Mouse (Mus musculus): ENCODE measurements around the gene Prss28. TPM values are rescaled to one million over a fixed set of nuclear protein-coding genes. Genes with fewer than 3 reads are reported as not detected.

The Prss28 gene
- polyA plus RNA-seq, 1 experiment from 2014 or later, result not detected

DNA sequence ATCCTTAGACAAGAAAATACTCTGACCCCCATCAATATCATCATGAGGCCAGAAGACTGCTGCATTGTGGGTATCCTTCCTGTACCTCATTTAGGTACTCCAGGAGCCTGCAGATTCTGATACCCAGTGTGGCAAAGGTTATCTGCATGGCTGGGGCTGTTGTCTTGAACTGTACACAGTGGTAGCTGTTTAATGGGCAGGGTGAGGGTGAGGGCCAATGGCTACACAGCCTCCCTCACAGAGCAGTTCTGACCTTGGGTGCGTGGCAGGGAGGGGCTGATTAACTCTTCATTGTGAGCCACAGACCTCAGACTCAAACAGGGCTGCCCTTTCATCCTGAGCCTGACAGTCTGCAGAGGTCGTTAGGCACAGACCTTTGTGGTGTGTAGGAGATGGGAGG lies 14.5 kb downstream of the Prss28 start:
- Histone ChIP-seq H3K9ac (ENCODE audit: low read depth, low read length) (no peak overlapping the region), H3K27ac (replicated peaks; ENCODE audit: low read depth, low read length) (no peak overlapping the region), H3K27me3 (replicated peaks; ENCODE audit: control insufficient read depth, insufficient read depth, low read length) (no peaks in the 10 kb centered on the region), H3K36me3 (ENCODE audit: control insufficient read depth, insufficient read depth, low read length) (no peaks in the 10 kb centered on the region), H3K9me3 (ENCODE audit: control insufficient read depth, low read length) (no peaks in the 10 kb centered on the region), H3K4me3 (ENCODE audit: low read depth, low read length) (no peak overlapping the region), H3K4me2 (ENCODE audit: low read depth, low read length) (no peak overlapping the region), H3K4me1 (ENCODE audit: control insufficient read depth, insufficient read depth, low read length) (no peaks in the 10 kb centered on the region)
- 32% methylated on average over 2 of the region's 2 CpGs for WGBS
- ATAC-seq (ENCODE audit: low read depth) (no peak), DNase-seq (ENCODE audit: low spot score) (no peak)

DNA sequence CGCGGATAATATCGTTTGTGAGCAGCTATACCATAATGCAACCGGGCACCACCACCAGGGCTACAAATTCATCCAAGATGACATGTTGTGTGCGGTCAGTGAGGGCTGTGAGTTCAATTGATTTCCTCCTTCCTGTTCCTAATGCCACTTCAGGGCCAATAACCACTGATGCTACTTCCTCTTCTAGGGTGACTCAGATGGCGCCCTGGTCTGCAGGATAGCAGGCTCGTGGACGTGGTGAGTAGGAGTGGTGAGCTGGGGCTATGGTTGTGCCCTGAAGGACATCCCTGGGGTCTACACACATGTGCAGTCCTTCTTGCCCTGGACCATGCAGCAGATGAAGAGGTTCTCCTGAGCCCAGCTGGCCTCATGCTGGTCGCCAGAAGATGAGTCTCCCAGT lies 23.9 kb downstream of the Prss28 start:
- Histone ChIP-seq H3K9me3 (ENCODE audit: control insufficient read depth, low read length) (no peaks in the 10 kb centered on the region), H3K4me3 (ENCODE audit: low read depth, low read length) (no peak overlapping the region), H3K4me2 (ENCODE audit: low read depth, low read length) (no peak overlapping the region), H3K27ac (replicated peaks; ENCODE audit: low read depth, low read length) (no peak overlapping the region), H3K36me3 (ENCODE audit: control insufficient read depth, insufficient read depth, low read length) (no peaks in the 10 kb centered on the region), H3K9ac (ENCODE audit: low read depth, low read length) (no peak overlapping the region), H3K4me1 (ENCODE audit: control insufficient read depth, insufficient read depth, low read length) (no peaks in the 10 kb centered on the region), H3K27me3 (replicated peaks; ENCODE audit: control insufficient read depth, insufficient read depth, low read length) (no peaks in the 10 kb centered on the region)
- ATAC-seq (ENCODE audit: low read depth) (no peak), DNase-seq (ENCODE audit: low spot score) (no peak)
- 69% methylated on average over 9 of the region's 9 CpGs for WGBS

DNA sequence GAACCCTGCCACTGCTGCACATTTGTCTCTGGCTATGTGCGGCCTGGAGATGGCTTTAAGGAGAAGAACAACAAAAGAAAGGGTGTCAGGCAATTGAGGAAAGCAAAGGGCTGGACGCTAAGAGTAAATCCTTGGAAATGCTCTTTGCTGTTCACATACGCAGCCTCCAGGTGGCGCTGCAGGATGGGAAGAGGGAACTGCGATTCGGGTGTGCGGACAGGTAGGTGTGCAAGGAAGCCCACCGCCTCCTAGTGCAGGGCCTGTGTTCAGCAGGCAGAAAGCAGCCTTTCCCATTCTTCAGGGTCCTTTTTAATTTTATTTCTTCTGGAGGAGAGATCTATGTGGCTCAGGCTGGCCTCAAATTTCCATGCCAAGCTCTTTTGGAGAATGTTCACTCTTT lies 25.5 kb downstream of the Prss28 start:
- no peaks in the 10 kb centered on the region for H3K9me3 ChIP-seq (ENCODE audit: control insufficient read depth, low read length)
- no peak overlapping the region for H3K4me2 ChIP-seq (ENCODE audit: low read depth, low read length)
- no peak overlapping the region for H3K27ac ChIP-seq (replicated peaks; ENCODE audit: low read depth, low read length)
- H3K27me3 ChIP-seq (replicated peaks; ENCODE audit: control insufficient read depth, insufficient read depth, low read length), result no peaks in the 10 kb centered on the region
- no peak overlapping the region for H3K9ac ChIP-seq (ENCODE audit: low read depth, low read length)
- ATAC-seq (ENCODE audit: low read depth) (0 out of 2 replicates have a peak, but pooled peaks have one; percentile 47), DNase-seq (ENCODE audit: low spot score) (peak; percentile 75)
- H3K36me3 ChIP-seq (ENCODE audit: control insufficient read depth, insufficient read depth, low read length), result no peaks in the 10 kb centered on the region
- under 1% methylated on average over 8 of the region's 8 CpGs for WGBS
- H3K4me1 ChIP-seq (ENCODE audit: control insufficient read depth, insufficient read depth, low read length), result no peaks in the 10 kb centered on the region
- H3K4me3 ChIP-seq (ENCODE audit: low read depth, low read length), result no peak overlapping the region

DNA sequence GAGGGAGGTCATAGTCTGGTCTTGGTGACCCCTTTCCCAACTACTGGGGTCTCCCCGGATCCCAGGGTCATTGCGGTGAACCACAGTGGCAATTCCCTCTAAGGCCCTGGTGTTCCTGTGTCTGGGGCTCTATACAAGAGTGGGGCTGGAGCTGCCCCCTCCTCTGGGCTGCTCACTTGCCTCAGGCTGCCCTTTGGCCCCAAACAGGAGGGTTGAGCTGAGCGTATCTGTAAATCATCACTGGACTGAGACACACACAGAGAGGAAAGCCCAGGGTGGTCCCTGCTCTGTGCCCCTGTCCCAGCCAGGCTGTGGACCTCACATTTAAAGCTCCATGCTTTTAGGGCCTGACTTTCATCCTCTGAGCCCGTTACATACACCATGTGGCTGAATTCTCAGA lies 29.8 kb downstream of the Prss28 start:
- no peak overlapping the region for H3K4me3 ChIP-seq (ENCODE audit: low read depth, low read length)
- ATAC-seq (ENCODE audit: low read depth), result no peak
- no peak overlapping the region for H3K27ac ChIP-seq (replicated peaks; ENCODE audit: low read depth, low read length)
- no peaks in the 10 kb centered on the region for H3K36me3 ChIP-seq (ENCODE audit: control insufficient read depth, insufficient read depth, low read length)
- 86% methylated on average over 4 of the region's 4 CpGs for WGBS
- H3K4me1 ChIP-seq (ENCODE audit: control insufficient read depth, insufficient read depth, low read length), result no peaks in the 10 kb centered on the region
- H3K9ac ChIP-seq (ENCODE audit: low read depth, low read length), result no peak overlapping the region
- no peak overlapping the region for H3K4me2 ChIP-seq (ENCODE audit: low read depth, low read length)
- no peaks in the 10 kb centered on the region for H3K27me3 ChIP-seq (replicated peaks; ENCODE audit: control insufficient read depth, insufficient read depth, low read length)
- no peaks in the 10 kb centered on the region for H3K9me3 ChIP-seq (ENCODE audit: control insufficient read depth, low read length)
- no peak for DNase-seq (ENCODE audit: low spot score)

DNA sequence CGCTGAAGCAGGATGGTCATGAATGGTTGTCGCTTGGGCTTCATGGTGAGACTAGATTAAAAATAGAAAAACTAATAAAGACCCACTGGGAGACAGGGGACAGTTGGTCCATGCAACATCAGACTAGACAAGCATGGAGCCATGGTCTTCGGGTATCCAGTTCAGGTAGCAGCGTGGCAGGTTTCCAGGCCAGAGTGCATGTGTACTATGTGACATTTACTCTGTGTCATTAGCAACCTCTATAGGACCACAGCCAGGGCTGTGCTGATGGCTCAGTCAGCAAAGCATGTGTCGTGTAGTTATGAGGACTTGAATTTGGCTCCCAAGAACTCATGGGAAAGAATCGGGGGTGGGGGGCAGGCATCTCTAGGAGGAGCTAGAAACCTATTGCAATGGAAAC lies 31.6 kb downstream of the Prss28 start:
- WGBS, result 83% methylated on average over 6 of the region's 6 CpGs
- Histone ChIP-seq H3K27me3 (replicated peaks; ENCODE audit: control insufficient read depth, insufficient read depth, low read length) (no peaks in the 10 kb centered on the region), H3K4me1 (ENCODE audit: control insufficient read depth, insufficient read depth, low read length) (no peaks in the 10 kb centered on the region), H3K36me3 (ENCODE audit: control insufficient read depth, insufficient read depth, low read length) (no peaks in the 10 kb centered on the region), H3K4me2 (ENCODE audit: low read depth, low read length) (no peak overlapping the region), H3K27ac (replicated peaks; ENCODE audit: low read depth, low read length) (no peak overlapping the region), H3K4me3 (ENCODE audit: low read depth, low read length) (no peak overlapping the region), H3K9me3 (ENCODE audit: control insufficient read depth, low read length) (no peaks in the 10 kb centered on the region), H3K9ac (ENCODE audit: low read depth, low read length) (no peak overlapping the region)
- no peak for ATAC-seq (ENCODE audit: low read depth)
- no peak for DNase-seq (ENCODE audit: low spot score)

DNA sequence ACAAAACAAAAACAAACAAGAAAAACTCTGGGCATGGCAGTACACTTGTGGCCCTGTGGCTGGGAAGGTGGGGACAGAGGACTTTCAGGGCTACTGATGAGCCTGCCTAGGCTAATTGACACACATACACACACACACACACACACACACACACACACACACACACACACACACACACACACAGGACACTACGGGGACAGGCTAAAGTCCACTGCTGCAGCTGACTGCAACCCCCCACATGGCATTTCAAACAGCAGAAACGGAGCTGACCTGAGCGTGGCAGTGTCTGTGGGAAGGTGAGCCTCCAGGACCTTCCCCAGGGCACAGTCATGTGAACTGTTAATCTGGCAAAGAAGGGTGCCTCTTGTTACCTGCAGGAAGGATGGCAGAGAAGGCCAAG lies 33.0 kb downstream of the Prss28 start:
- WGBS, result 50% methylated on average over 2 of the region's 3 CpGs
- H3K4me1 ChIP-seq (ENCODE audit: control insufficient read depth, insufficient read depth, low read length), result no peaks in the 10 kb centered on the region

DNA sequence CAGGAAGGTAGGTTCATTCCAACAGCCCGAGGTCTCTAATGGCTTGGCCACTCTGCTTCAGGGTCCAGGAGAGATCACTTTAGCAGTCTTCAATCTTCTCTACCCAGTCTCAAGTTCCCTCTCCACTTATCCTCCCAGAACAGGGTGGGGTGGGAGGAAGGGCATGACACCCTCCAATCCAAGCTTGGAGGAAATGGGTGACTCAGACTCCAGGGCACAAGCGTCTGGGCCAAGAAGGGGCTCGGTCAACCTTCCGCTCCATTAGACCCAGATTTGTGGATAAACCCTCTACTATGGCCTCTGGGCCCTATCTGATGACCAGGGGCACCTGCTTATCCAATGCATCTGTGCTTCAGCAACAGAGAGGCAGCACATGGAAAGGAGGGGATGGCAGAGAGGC lies 37.0 kb downstream of the Prss28 start, which contains the start of gene Tpsab1:
Gene Tpsab1, minus strand, starts transcription at position 101 of the 400 bp plus-strand sequence.
- Histone ChIP-seq H3K4me2 (ENCODE audit: low read depth, low read length) (no peak within 1 kb of the TSS), H3K9ac (ENCODE audit: low read depth, low read length) (no peak within 1 kb of the TSS), H3K4me1 (ENCODE audit: control insufficient read depth, insufficient read depth, low read length) (no peaks in the 10 kb centered on the region), H3K9me3 (ENCODE audit: control insufficient read depth, low read length) (no peaks in the 10 kb centered on the region), H3K36me3 (ENCODE audit: control insufficient read depth, insufficient read depth, low read length) (no peaks in the 10 kb centered on the region), H3K4me3 (ENCODE audit: low read depth, low read length) (no peak within 1 kb of the TSS), H3K27ac (replicated peaks; ENCODE audit: low read depth, low read length) (no peak within 1 kb of the TSS), H3K27me3 (replicated peaks; ENCODE audit: control insufficient read depth, insufficient read depth, low read length) (no peaks in the 10 kb centered on the region)
- DNase-seq (ENCODE audit: low spot score) (no peak), ATAC-seq (ENCODE audit: low read depth) (no peak)
- whole genome bisulfite sequencing, result 88% methylated on average over 4 of the region's 4 CpGs

More for the DNA sequence above, 33.0 kb downstream of the Prss28 start:
- Histone ChIP-seq H3K4me3 (ENCODE audit: low read depth, low read length) (no peak overlapping the region), H3K27me3 (replicated peaks; ENCODE audit: control insufficient read depth, insufficient read depth, low read length) (no peaks in the 10 kb centered on the region), H3K36me3 (ENCODE audit: control insufficient read depth, insufficient read depth, low read length) (no peaks in the 10 kb centered on the region), H3K9ac (ENCODE audit: low read depth, low read length) (no peak overlapping the region), H3K9me3 (ENCODE audit: control insufficient read depth, low read length) (no peaks in the 10 kb centered on the region), H3K4me2 (ENCODE audit: low read depth, low read length) (no peak overlapping the region), H3K27ac (replicated peaks; ENCODE audit: low read depth, low read length) (no peak overlapping the region)
- DNase-seq (ENCODE audit: low spot score) (no peak), ATAC-seq (ENCODE audit: low read depth) (no peak)

DNA sequence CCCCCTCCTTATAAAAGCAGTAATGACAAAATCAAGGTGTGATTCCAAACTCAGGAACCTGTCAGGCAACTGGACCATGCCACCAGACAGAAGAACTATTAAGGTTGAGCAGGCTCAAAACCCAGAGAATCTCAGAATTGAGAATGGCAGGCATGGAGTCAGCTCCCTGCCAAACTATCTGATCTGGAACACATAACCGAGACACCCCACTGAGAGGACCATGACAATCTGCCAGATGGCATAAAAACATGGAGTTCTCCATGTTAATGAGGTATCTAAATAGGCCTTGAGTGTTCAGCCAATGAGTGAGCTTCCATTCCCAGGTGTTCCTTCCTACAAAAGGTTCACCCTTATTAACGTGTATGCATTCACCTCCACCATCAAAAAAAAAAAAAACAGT lies 52.8 kb downstream of the Prss28 start:
- H3K9me3 ChIP-seq (ENCODE audit: control insufficient read depth, low read length), result no peaks in the 10 kb centered on the region
- no peaks in the 10 kb centered on the region for H3K27me3 ChIP-seq (replicated peaks; ENCODE audit: control insufficient read depth, insufficient read depth, low read length)
- no peaks in the 10 kb centered on the region for H3K4me1 ChIP-seq (ENCODE audit: control insufficient read depth, insufficient read depth, low read length)
- no peaks in the 10 kb centered on the region for H3K36me3 ChIP-seq (ENCODE audit: control insufficient read depth, insufficient read depth, low read length)
- no peak overlapping the region for H3K4me3 ChIP-seq (ENCODE audit: low read depth, low read length)
- ATAC-seq (ENCODE audit: low read depth), result no peak
- H3K27ac ChIP-seq (replicated peaks; ENCODE audit: low read depth, low read length), result no peak overlapping the region
- H3K4me2 ChIP-seq (ENCODE audit: low read depth, low read length), result no peak overlapping the region
- H3K9ac ChIP-seq (ENCODE audit: low read depth, low read length), result no peak overlapping the region
- 71% methylated on average over 2 of the region's 2 CpGs for WGBS
- no peak for DNase-seq (ENCODE audit: low spot score)

Measured in embryonic facial prominence, embryonic 14.5 days (tissue).